In genomic region chr8:83740976-83741741, GRCm38 (mm10) we compare ENCODE assay signal across 7 mouse cellular contexts. TPM values are rescaled to one million over a fixed set of nuclear protein-coding genes. Genes with fewer than 3 reads are reported as not detected.
DNase-seq lines count a peak whose midpoint lies in the region; ATAC-seq and TF ChIP-seq lines count a peak whose summit lies in the region.

Gene Adgre5 (minus strand): TSS chr8:83741326.

- WGBS in liver, embryonic 14.5 days (ENCODE audit: insufficient replicate concordance) = 2% methylated on average over 47 of the region's 56 CpGs
- 7% methylated on average over 49 of the region's 56 CpGs for WGBS in thymus, adult 2 months

- peak within 1 kb of the TSS; percentile 44 for H3K9ac ChIP-seq in liver, embryonic 14.5 days (replicated peaks)

- TF ChIP-seq POLR2A in bone marrow macrophage, adult 2 months (IDR thresholded peaks at IDR 0.05; ENCODE audit: borderline replicate concordance, low read depth, low read length) = no peak
- peak; percentile 38; the same call in 1 of the 2 replicates for TF ChIP-seq POLR2A in thymus, adult 2 months (IDR thresholded peaks at IDR 0.05; ENCODE audit: control insufficient read depth, extremely low read depth, insufficient read depth, low read length, poor library complexity)

- no peak for TF ChIP-seq CTCF in bone marrow macrophage, adult 2 months (IDR thresholded peaks at IDR 0.05; ENCODE audit: low read depth, low read length)
- TF ChIP-seq CTCF in liver, embryonic 14.5 days (IDR thresholded peaks at IDR 0.05; ENCODE audit: low read depth) = no peak
- no peak for TF ChIP-seq CTCF in thymus, adult 2 months (IDR thresholded peaks at IDR 0.05; ENCODE audit: borderline replicate concordance, control insufficient read depth, extremely low read depth, insufficient read depth, low read length, poor library complexity)

- no peaks in the 10 kb centered on the region for H3K36me3 ChIP-seq in liver, embryonic 14.5 days (replicated peaks; ENCODE audit: control insufficient read depth, insufficient read depth, low read depth)
- H3K36me3 ChIP-seq in thymus, adult 2 months (ENCODE audit: control insufficient read depth, insufficient read depth, low read length) = no peaks in the 10 kb centered on the region

- H3K9me3 ChIP-seq in liver, embryonic 14.5 days (ENCODE audit: control insufficient read depth, low read length) = peaks cover 2% of the 10 kb centered on the region; the same call in 1 of the 2 replicates

- peak within 1 kb of the TSS; percentile 71 for H3K4me2 ChIP-seq in liver, embryonic 14.5 days (ENCODE audit: low read depth)

- H3K4me1 ChIP-seq in bone marrow macrophage, adult 2 months (ENCODE audit: control insufficient read depth, insufficient read depth, low read length) = peaks cover 52% of the 10 kb centered on the region
- peaks cover 13 to 28% of the 10 kb centered on the region in 2 experiments; a peak in 3 of 4 replicates for H3K4me1 ChIP-seq in liver, embryonic 14.5 days (replicated peaks; ENCODE audit: control insufficient read depth in 2 of 2, insufficient read depth in 2 of 2, low read length in 1 of 2)
- peaks cover 54% of the 10 kb centered on the region for H3K4me1 ChIP-seq in thymus, adult 2 months (replicated peaks; ENCODE audit: control insufficient read depth, insufficient read depth, low read length)

- DNase-seq in MN1 (ENCODE audit: low spot score) = peak; percentile 62
- DNase-seq in gastrocnemius, postnatal 25 days = peak; percentile 84
- DNase-seq in induced T-regulatory cell, adult 2 months (ENCODE audit: low read depth) = peak; percentile 86
- DNase-seq in liver, embryonic 14.5 days (ENCODE audit: low read depth in 3 of 3, low spot score in 3 of 3) = peak in 1 of 3 experiments; percentile 46
- peak; percentile 76 for DNase-seq in naive thymus-derived CD4-positive, alpha-beta T cell, adult 2 months (ENCODE audit: low read depth)
- peak; percentile 71 for DNase-seq in thymus, adult 2 months

- H3K27me3 ChIP-seq in liver, embryonic 14.5 days (ENCODE audit: control insufficient read depth, insufficient read depth, low read length) = no peaks in the 10 kb centered on the region
- no peaks in the 10 kb centered on the region for H3K27me3 ChIP-seq in thymus, adult 2 months (ENCODE audit: control insufficient read depth, insufficient read depth, low read length)

- TF ChIP-seq EP300 in liver, embryonic 14.5 days (IDR thresholded peaks at IDR 0.05; ENCODE audit: low read depth) = no peak

- H3K27ac ChIP-seq in bone marrow macrophage, adult 2 months (ENCODE audit: insufficient read depth, low read depth, low read length) = peak within 1 kb of the TSS; percentile 48
- H3K27ac ChIP-seq in liver, embryonic 14.5 days = no peak within 1 kb of the TSS; the same call in 1 of the 2 replicates
- H3K27ac ChIP-seq in thymus, adult 2 months (ENCODE audit: control insufficient read depth, insufficient read depth, low read length) = peak within 1 kb of the TSS; percentile 97

- ATAC-seq in liver, embryonic 14.5 days (ENCODE audit: insufficient read depth) = peak; percentile 60

- H3K4me3 ChIP-seq in bone marrow macrophage, adult 2 months (ENCODE audit: insufficient read depth, low read length) = peak within 1 kb of the TSS; percentile 53
- H3K4me3 ChIP-seq in liver, embryonic 14.5 days (ENCODE audit: insufficient read depth in 1 of 2, low read depth in 2 of 2, low read length in 2 of 2) = peak within 1 kb of the TSS; percentile 47 to 59
- H3K4me3 ChIP-seq in thymus, adult 2 months (ENCODE audit: control insufficient read depth, insufficient read depth, low read length) = peak within 1 kb of the TSS; percentile 95

RNA-seq across cellular contexts. Expression of gene Adgre5, which starts in this region (rescaled TPM):
- polyA plus RNA-seq in bone marrow macrophage, adult 2 months (2012; ENCODE audit: insufficient read depth, insufficient read length, missing spikeins) = 55.5 and 62.9 TPM in 2 replicates
- 10 to 100 TPM; 21.7 to 26.2 TPM for total RNA-seq in gastrocnemius, postnatal 25 days (2021)
- 8.6 and 11.3 TPM in 2 replicates for polyA plus RNA-seq in liver, embryonic 14.5 days (2012; rRNA removed)
- 8.7 and 8.9 TPM in 2 replicates for polyA plus RNA-seq in liver, embryonic 14.5 days (2014; fragmentation: Nextera tagmentation; extraction: Ambion mirVana)
- 190 and 193 TPM in 2 replicates for polyA plus RNA-seq in thymus, adult 2 months (2012; rRNA removed)
